16 mouse cellular contexts compared by ENCODE assay signal in genomic region chr5:72353746-72354145, GRCm38 (mm10).
"Had no signal": no experiment of that assay in that cellular context is flagged by ENCODE, and none has a peak within 500 bp of the region (broad histone marks: within the 10 kb centered on the region; RNA-seq: fewer than 3 reads in every experiment).

No protein-coding gene starts in this region.

- ATAC-seq: hindbrain, embryonic 16.5 days; inflammation-experienced regulatory T-cells, adult 6 months; intestine, embryonic 15.5 days; intestine, postnatal 0 days had no signal

- DNase-seq: gastrocnemius, adult 2 months; gastrocnemius, postnatal 10 days; gastrocnemius, postnatal 25 days; heart, postnatal 10 days; heart, postnatal 4 days; kidney, adult 18-20 months; kidney, adult 8-10 months; kidney, postnatal 10 days; kidney, postnatal 25 days; kidney, postnatal 4 days; liver; liver, embryonic 13.5 days had no signal
